Mouse (Mus musculus) liver, adult 2 months (tissue): Measurements from ENCODE around the gene Hnrnpul1.

ENCODE experiments used
- CTCF ChIP-seq: fragments of 200-500 bp; IDR thresholded peaks from 2 replicates; pipeline ENCODE4 v1.5.1; 2011; ENCODE audit warnings: low read depth, low read length, control low read depth
- POLR2A ChIP-seq: fragments of 200-500 bp; IDR thresholded peaks from 2 replicates; pipeline ENCODE4 v1.6.1; 2011; ENCODE audit warnings: low read length, control low read depth; ENCODE audit not compliant: insufficient read depth; ENCODE audit errors: extremely low read depth

DNA sequence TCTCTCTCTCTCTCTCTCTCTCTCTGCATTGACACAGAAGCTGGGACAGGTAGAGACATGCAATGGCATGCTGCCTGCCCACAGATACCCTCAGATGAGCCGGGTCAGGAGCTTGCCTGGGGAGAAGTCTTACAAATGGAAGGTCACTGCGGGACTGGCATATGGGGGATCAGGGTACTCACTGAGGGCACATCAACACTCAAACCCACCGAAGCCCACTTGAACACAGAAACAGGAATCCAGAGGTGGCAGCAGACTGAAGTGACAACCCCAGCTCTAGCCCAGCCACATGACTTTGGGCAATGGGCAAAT is 34.5 kb upstream of the Hnrnpul1 start:
- TF ChIP-seq CTCF (no peak), POLR2A (no peak)
